Mouse (Mus musculus): ENCODE results near the gene Auts2. TPM values are rescaled to one million over a fixed set of nuclear protein-coding genes. Genes with fewer than 3 reads are reported as not detected.

The Auts2 gene
- polyA plus RNA-seq, 1 experiment from 2014 or later: 74.1 TPM

GRCm38 (mm10) chr5:131912983-131913382 is 630.2 kb downstream of the Auts2 start:
- Histone ChIP-seq H3K36me3 (no peaks in the 10 kb centered on the region), H3K9ac (no peak overlapping the region), H3K4me3 (no peak overlapping the region), H3K4me1 (peaks cover 4% of the 10 kb centered on the region; the same call in 1 of the 2 replicates), H3K27me3 (replicated peaks) (no peaks in the 10 kb centered on the region), H3K9me3 (0 out of 2 replicates have a peak, but pooled peaks cover 4% of the 10 kb centered on the region), H3K27ac (no peak overlapping the region), H3K4me2 (replicated peaks) (no peak overlapping the region)
- ATAC-seq (ENCODE audit: low FRiP score, low read depth): no peak
- 80% methylated on average over 1 of the region's 1 CpGs for WGBS

DNA sequence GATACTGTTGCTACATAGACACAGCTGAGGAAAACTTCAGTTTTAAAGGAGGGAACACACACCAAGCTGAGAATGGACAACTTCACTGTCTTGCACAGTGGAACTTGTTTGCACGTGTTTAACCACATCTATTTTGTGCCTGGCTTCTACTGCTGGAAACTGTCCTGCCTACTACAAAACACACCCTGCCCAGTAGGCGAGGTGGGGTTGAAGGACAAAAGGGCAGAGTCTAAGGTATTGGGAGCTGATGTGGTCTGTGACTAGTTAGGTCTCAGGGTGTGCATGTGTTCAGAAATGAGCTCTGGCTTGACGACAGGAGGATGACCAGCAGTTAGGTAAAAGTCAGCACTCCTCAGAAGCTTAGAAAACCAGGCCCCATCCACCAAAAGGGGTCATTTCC is 636.8 kb downstream of the Auts2 start:
- Histone ChIP-seq H3K27ac (no peak overlapping the region), H3K36me3 (no peaks in the 10 kb centered on the region), H3K9ac (no peak overlapping the region), H3K4me2 (replicated peaks) (no peak overlapping the region), H3K4me1 (no peaks in the 10 kb centered on the region; the same call in 1 of the 2 replicates), H3K4me3 (no peak overlapping the region), H3K9me3 (0 out of 2 replicates have a peak, but pooled peaks cover 4% of the 10 kb centered on the region), H3K27me3 (replicated peaks) (no peaks in the 10 kb centered on the region)
- WGBS: 90% methylated on average over 3 of the region's 3 CpGs
- ATAC-seq (ENCODE audit: low FRiP score, low read depth): no peak

DNA sequence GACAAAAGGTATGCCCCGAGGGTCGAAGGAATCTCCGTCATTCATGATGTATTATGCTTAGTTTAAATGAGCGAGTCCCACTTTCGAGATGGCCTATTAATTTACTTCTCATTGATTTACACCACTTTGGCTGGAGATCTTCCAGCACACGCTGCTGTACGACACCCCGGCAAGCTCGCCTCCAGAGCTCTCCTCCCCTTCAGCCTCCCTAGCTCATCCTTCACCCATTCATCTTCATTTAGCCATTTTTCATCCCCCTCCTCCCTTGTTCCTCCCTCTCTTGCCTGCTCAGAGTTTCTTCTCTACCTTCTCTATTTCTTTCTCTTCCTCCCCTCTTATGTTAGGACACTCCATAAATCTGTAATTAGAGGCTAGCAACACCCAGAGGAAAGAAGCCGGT is 638.7 kb downstream of the Auts2 start:
- Histone ChIP-seq H3K27ac (no peak overlapping the region), H3K4me3 (no peak overlapping the region), H3K27me3 (replicated peaks) (no peaks in the 10 kb centered on the region), H3K9ac (no peak overlapping the region), H3K4me1 (no peaks in the 10 kb centered on the region; the same call in 1 of the 2 replicates), H3K36me3 (no peaks in the 10 kb centered on the region), H3K4me2 (replicated peaks) (no peak overlapping the region), H3K9me3 (0 out of 2 replicates have a peak, but pooled peaks cover 4% of the 10 kb centered on the region)
- WGBS: 38% methylated on average over 10 of the region's 10 CpGs
- ATAC-seq (ENCODE audit: low FRiP score, low read depth): no peak

DNA sequence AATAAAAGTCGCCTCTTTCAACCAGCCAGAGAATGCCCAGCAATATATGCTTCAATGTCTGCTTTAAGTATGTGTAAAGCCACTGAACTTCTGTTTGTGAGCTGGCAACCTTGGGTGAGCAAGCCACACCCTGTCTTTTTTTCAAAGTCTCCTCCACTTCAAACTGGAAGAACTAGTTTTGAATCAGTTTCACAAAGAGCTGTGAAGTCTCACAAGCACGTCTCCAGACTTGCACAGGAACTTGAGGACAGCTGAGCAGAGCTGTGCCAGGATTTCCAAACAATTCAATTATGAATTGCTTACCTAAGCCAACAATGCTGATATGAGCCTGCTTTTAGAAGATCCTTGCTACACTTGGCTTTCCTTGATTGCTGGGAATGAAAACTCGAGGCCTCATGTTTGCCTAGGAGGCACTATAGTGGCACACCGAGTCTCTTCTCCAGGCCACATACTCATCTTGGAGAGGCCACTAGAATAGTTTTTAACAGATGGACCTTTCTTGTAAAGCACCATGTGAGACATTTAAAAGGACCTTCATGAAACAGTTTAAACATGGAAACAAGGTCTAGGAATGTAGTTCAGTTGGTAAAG is 645.0 kb downstream of the Auts2 start:
- no peaks in the 10 kb centered on the region for H3K36me3 ChIP-seq
- H3K9ac ChIP-seq: no peak overlapping the region
- 82% methylated on average over 4 of the region's 4 CpGs for WGBS
- ATAC-seq (ENCODE audit: low FRiP score, low read depth): no peak
- no peak overlapping the region for H3K4me3 ChIP-seq
- H3K27me3 ChIP-seq (replicated peaks): no peaks in the 10 kb centered on the region
- H3K27ac ChIP-seq: no peak overlapping the region
- no peak overlapping the region for H3K4me2 ChIP-seq (replicated peaks)
- H3K9me3 ChIP-seq: no peaks in the 10 kb centered on the region
- no peaks in the 10 kb centered on the region for H3K4me1 ChIP-seq

GRCm38 (mm10) chr5:131886636-131887035 is 656.5 kb downstream of the Auts2 start:
- no peaks in the 10 kb centered on the region for H3K4me1 ChIP-seq
- H3K27ac ChIP-seq: no peak overlapping the region
- WGBS: 96% methylated on average over 3 of the region's 3 CpGs
- H3K4me3 ChIP-seq: no peak overlapping the region
- no peaks in the 10 kb centered on the region for H3K36me3 ChIP-seq
- no peaks in the 10 kb centered on the region for H3K9me3 ChIP-seq
- ATAC-seq (ENCODE audit: low FRiP score, low read depth): no peak
- no peaks in the 10 kb centered on the region for H3K27me3 ChIP-seq (replicated peaks)
- no peak overlapping the region for H3K9ac ChIP-seq
- H3K4me2 ChIP-seq (replicated peaks): no peak overlapping the region

- no peak overlapping the region for H3K4me3 ChIP-seq
- no peak for ATAC-seq (ENCODE audit: low FRiP score, low read depth)
- H3K4me1 ChIP-seq: no peaks in the 10 kb centered on the region
- no peak overlapping the region for H3K9ac ChIP-seq
- H3K9me3 ChIP-seq: no peaks in the 10 kb centered on the region
- no peak overlapping the region for H3K4me2 ChIP-seq (replicated peaks)
- no peak overlapping the region for H3K27ac ChIP-seq
- H3K36me3 ChIP-seq: no peaks in the 10 kb centered on the region
- no peaks in the 10 kb centered on the region for H3K27me3 ChIP-seq (replicated peaks)
These were observed 666.6 kb downstream of the Auts2 start for GRCm38 (mm10) chr5:131876569-131876968.

DNA sequence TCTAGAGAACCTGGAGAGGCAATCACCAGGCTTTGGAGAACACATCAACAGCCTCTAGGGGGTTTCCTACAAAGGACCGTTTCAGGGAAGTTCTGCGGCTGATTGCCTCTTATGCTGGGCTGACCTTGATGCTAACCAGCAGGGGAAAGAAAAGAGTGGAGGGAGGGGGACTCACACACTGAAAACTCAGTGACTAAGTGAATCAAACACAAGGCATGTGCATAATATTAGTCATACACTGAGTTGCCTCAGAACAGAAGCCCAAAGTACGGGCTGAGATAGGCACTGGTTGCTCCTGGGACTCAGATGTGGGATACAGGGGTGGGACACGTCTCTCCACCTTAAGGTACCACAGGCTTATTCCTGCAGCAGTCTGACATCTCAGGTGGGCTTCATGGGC is 667.2 kb downstream of the Auts2 start:
- 70% methylated on average over 4 of the region's 4 CpGs for WGBS
- no peaks in the 10 kb centered on the region for H3K27me3 ChIP-seq (replicated peaks)
- H3K4me2 ChIP-seq (replicated peaks): no peak overlapping the region
- H3K27ac ChIP-seq: no peak overlapping the region
- no peaks in the 10 kb centered on the region for H3K4me1 ChIP-seq
- no peak overlapping the region for H3K4me3 ChIP-seq
- no peak for ATAC-seq (ENCODE audit: low FRiP score, low read depth)
- no peaks in the 10 kb centered on the region for H3K36me3 ChIP-seq
- no peak overlapping the region for H3K9ac ChIP-seq
- no peaks in the 10 kb centered on the region for H3K9me3 ChIP-seq

DNA sequence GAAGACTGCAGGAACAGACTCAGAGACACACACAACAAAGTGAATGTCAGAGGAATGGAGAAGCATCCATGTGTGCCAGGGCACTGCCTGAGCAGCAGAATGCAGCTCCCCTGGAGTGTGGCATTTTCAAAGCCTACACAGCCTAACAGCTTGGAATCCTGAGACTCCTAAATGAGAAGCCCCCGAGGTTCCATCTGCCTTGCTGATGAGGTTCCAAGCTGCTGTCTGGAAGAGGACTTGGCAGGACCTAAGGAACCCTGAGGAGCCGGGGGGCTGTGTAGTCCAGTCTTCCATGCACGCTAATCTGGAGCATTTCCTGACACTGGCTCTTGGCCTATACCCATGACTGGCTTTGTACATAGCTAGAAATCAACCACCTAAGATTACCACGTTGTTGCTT is 670.0 kb downstream of the Auts2 start:
- H3K9ac ChIP-seq: no peak overlapping the region
- no peak overlapping the region for H3K4me2 ChIP-seq (replicated peaks)
- 78% methylated on average over 4 of the region's 4 CpGs for WGBS
- H3K27ac ChIP-seq: no peak overlapping the region
- no peak overlapping the region for H3K4me3 ChIP-seq
- no peaks in the 10 kb centered on the region for H3K4me1 ChIP-seq
- no peaks in the 10 kb centered on the region for H3K27me3 ChIP-seq (replicated peaks)
- H3K36me3 ChIP-seq: no peaks in the 10 kb centered on the region
- no peak for ATAC-seq (ENCODE audit: low FRiP score, low read depth)
- no peaks in the 10 kb centered on the region for H3K9me3 ChIP-seq

- Histone ChIP-seq H3K4me3 (no peak overlapping the region), H3K9ac (no peak overlapping the region), H3K4me2 (replicated peaks) (no peak overlapping the region), H3K9me3 (no peaks in the 10 kb centered on the region), H3K27ac (no peak overlapping the region), H3K4me1 (peaks cover under 1% of the 10 kb centered on the region; the same call in 1 of the 2 replicates), H3K27me3 (replicated peaks) (no peaks in the 10 kb centered on the region), H3K36me3 (no peaks in the 10 kb centered on the region)
- no peak for ATAC-seq (ENCODE audit: low FRiP score, low read depth)
- WGBS: 91% methylated on average over 11 of the region's 11 CpGs
These were observed 673.2 kb downstream of the Auts2 start for GRCm38 (mm10) chr5:131869711-131870499.

DNA sequence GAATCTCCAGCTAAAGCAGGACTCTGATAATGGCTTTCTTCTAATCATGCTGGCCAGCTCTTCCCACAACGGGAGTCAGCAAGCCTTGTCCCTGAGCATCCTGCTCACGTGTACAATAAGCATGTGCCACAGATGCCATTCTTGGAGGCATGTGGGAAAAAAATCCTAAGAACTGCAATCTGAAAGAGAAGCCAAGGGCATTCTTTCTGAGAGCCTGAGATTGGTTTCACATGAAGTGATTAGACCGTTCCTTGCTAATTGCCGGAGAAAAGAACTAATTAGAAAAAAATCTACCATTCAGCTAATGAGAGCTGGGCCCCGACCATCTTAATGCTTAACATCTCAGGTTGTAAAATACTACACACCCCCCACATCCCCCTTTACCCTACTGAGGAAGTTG is 677.9 kb downstream of the Auts2 start:
- H3K4me2 ChIP-seq (replicated peaks): no peak overlapping the region
- no peaks in the 10 kb centered on the region for H3K36me3 ChIP-seq
- H3K27me3 ChIP-seq (replicated peaks): no peaks in the 10 kb centered on the region
- no peaks in the 10 kb centered on the region for H3K9me3 ChIP-seq
- 66% methylated on average over 5 of the region's 5 CpGs for WGBS
- no peak for ATAC-seq (ENCODE audit: low FRiP score, low read depth)
- no peak overlapping the region for H3K9ac ChIP-seq
- peaks cover 4% of the 10 kb centered on the region; the same call in 1 of the 2 replicates for H3K4me1 ChIP-seq
- H3K27ac ChIP-seq: no peak overlapping the region
- H3K4me3 ChIP-seq: no peak overlapping the region

DNA sequence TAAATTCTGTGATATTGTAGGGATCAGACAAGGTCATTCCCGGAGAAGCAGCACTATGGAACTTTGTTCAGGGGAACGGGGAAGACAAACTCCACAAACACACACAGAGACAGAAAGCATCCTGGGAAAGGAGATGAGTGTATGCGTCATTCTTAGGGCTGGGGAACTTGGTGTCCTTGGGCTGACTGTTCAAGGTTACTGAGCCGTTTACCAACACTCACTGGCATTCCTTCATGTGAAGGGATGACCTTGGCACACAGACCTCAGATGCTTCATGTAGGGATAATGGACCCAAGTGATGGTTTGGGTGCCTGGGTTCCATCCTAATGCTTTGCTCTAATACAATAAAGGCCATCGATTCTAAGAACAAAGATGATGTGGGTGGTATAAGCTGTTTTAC is 685.2 kb downstream of the Auts2 start:
- WGBS: 86% methylated on average over 5 of the region's 5 CpGs
- Histone ChIP-seq H3K9ac (no peak overlapping the region), H3K4me2 (replicated peaks) (no peak overlapping the region), H3K4me3 (no peak overlapping the region), H3K36me3 (no peaks in the 10 kb centered on the region), H3K27ac (no peak overlapping the region), H3K4me1 (peaks cover 12% of the 10 kb centered on the region), H3K27me3 (replicated peaks) (peaks cover 6% of the 10 kb centered on the region; the same call in 1 of the 2 replicates), H3K9me3 (no peaks in the 10 kb centered on the region)
- ATAC-seq (ENCODE audit: low FRiP score, low read depth): no peak

DNA sequence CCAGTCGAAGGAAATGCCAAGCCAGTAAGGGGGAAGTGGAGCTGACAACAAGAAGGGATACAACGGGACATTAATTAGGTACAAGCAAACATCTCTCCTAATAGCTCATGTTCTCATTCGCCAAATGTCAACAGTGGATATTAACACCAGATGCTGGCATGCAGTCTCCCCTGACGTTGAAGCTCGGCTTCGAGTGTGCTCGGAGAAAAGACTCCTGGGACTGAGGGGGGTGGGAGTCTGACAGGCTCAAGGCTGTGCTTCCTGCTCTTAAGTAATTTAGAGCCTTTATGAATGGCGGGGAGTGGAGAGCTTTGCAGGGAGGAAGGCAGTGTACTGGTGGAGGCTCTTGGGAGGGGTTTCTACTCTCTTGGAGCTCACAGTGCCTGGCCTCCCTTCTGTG is 687.8 kb downstream of the Auts2 start:
- Histone ChIP-seq H3K4me2 (replicated peaks) (peak overlapping the region; percentile 27; the same call in 1 of the 2 replicates), H3K9me3 (no peaks in the 10 kb centered on the region), H3K9ac (no peak overlapping the region), H3K36me3 (no peaks in the 10 kb centered on the region), H3K4me1 (peaks cover 38% of the 10 kb centered on the region), H3K27me3 (replicated peaks) (peaks cover 8% of the 10 kb centered on the region; the same call in 1 of the 2 replicates), H3K27ac (no peak overlapping the region), H3K4me3 (no peak overlapping the region)
- no peak for ATAC-seq (ENCODE audit: low FRiP score, low read depth)
- WGBS: 24% methylated on average over 8 of the region's 8 CpGs

Data from neural tube, embryonic 12.5 days (tissue).